Mouse (Mus musculus): Measurements from ENCODE around the gene Gm21915.

Gene Gm21915

GRCm38 (mm10) chr9:40666190-40666803 is 4.1 kb upstream of the Gm21915 start:
- DNase-seq (ENCODE audit: low spot score in 2 of 2), result no peak

GRCm38 (mm10) chr9:40671323-40671930 is 1.0 kb downstream of the Gm21915 start:
- DNase-seq (ENCODE audit: low spot score in 2 of 2), result no peak

GRCm38 (mm10) chr9:40675203-40675958 is 5.0 kb downstream of the Gm21915 start:
- peak in 1 of 2 experiments; percentile 22 for DNase-seq (ENCODE audit: low spot score in 2 of 2)

GRCm38 (mm10) chr9:40678653-40679052 is 8.2 kb downstream of the Gm21915 start:
- DNase-seq (ENCODE audit: low spot score in 2 of 2), result no peak

- no peak for DNase-seq (ENCODE audit: low spot score in 2 of 2)
Measured at GRCm38 (mm10) chr9:40685801-40686420, 15.5 kb downstream of the Gm21915 start, which contains the start of gene Clmp. Gene Clmp (plus strand): TSS chr9:40685962.

GRCm38 (mm10) chr9:40686421-40686899 is 16.0 kb downstream of the Gm21915 start:
- DNase-seq (ENCODE audit: low spot score in 2 of 2), result no peak

- DNase-seq (ENCODE audit: low spot score in 2 of 2), result no peak
Measured at GRCm38 (mm10) chr9:40687053-40687452, 16.6 kb downstream of the Gm21915 start.

GRCm38 (mm10) chr9:40687553-40687952 is 17.1 kb downstream of the Gm21915 start:
- DNase-seq (ENCODE audit: low spot score in 2 of 2), result no peak

- DNase-seq (ENCODE audit: low spot score in 2 of 2), result no peak
Measured at GRCm38 (mm10) chr9:40690511-40690910, 20.1 kb downstream of the Gm21915 start.

GRCm38 (mm10) chr9:40693026-40693425 is 22.6 kb downstream of the Gm21915 start:
- no peak for DNase-seq (ENCODE audit: low spot score in 2 of 2)

GRCm38 (mm10) chr9:40693768-40694167 is 23.4 kb downstream of the Gm21915 start:
- no peak for DNase-seq (ENCODE audit: low spot score in 2 of 2)

- DNase-seq (ENCODE audit: low spot score in 2 of 2), result no peak
Measured at GRCm38 (mm10) chr9:40694284-40694683, 23.9 kb downstream of the Gm21915 start.

GRCm38 (mm10) chr9:40696086-40696485 is 25.7 kb downstream of the Gm21915 start:
- no peak for DNase-seq (ENCODE audit: low spot score in 2 of 2)

GRCm38 (mm10) chr9:40699194-40699593 is 28.8 kb downstream of the Gm21915 start:
- DNase-seq (ENCODE audit: low spot score in 2 of 2), result no peak

GRCm38 (mm10) chr9:40700253-40700652 is 29.8 kb downstream of the Gm21915 start:
- no peak for DNase-seq (ENCODE audit: low spot score in 2 of 2)

- DNase-seq (ENCODE audit: low spot score in 2 of 2), result no peak
Measured at GRCm38 (mm10) chr9:40704364-40705276, 34.2 kb downstream of the Gm21915 start.

GRCm38 (mm10) chr9:40708448-40709140 is 38.2 kb downstream of the Gm21915 start:
- DNase-seq (ENCODE audit: low spot score in 2 of 2), result no peak

- no peak for DNase-seq (ENCODE audit: low spot score in 2 of 2)
Measured at GRCm38 (mm10) chr9:40709141-40709537, 38.7 kb downstream of the Gm21915 start.

GRCm38 (mm10) chr9:40709587-40709986 is 39.2 kb downstream of the Gm21915 start:
- no peak for DNase-seq (ENCODE audit: low spot score in 2 of 2)

GRCm38 (mm10) chr9:40709991-40710390 is 39.6 kb downstream of the Gm21915 start:
- no peak for DNase-seq (ENCODE audit: low spot score in 2 of 2)

GRCm38 (mm10) chr9:40711654-40712053 is 41.2 kb downstream of the Gm21915 start:
- no peak for DNase-seq (ENCODE audit: low spot score in 2 of 2)

All from left cerebral cortex, adult 9 months (tissue).